Mouse (Mus musculus) forebrain, embryonic 11.5 days (tissue): ENCODE data around the gene Crip1. TPM values are rescaled to one million over a fixed set of nuclear protein-coding genes. Genes with fewer than 3 reads are reported as not detected.
A peak's percentile ranks its signal among the peaks of the same experiment; 100 is the strongest.

Experiments
- ATAC-seq: fragments of 200-750 bp; cut with Nextera tagmentation; replicated peaks from 2 replicates; pipeline ENCODE4 v1.8.0; 2017; ENCODE audit warnings: moderate TSS enrichment; ENCODE audit not compliant: low FRiP score
- DNase-seq: peaks from one replicate; pipeline ENCODE4 v3.0.0-alpha.2; 2017; ENCODE audit warnings: low spot score
- H3K27ac ChIP-seq: fragments of 300-500 bp; sonication (generic); 2 replicates; pipeline ENCODE4 v1.5.1; 2014; ENCODE audit warnings: low read depth, low read length
- H3K27me3 ChIP-seq: fragments of 300-500 bp; sonication (generic); 2 replicates; pipeline ENCODE4 v1.6.1; 2014; ENCODE audit warnings: mild to moderate bottlenecking, low read length, mixed read lengths; ENCODE audit not compliant: control insufficient read depth, insufficient read depth
- H3K36me3 ChIP-seq: fragments of 300-500 bp; sonication (generic); 2 replicates; pipeline ENCODE4 v1.6.1; 2014; ENCODE audit warnings: mild to moderate bottlenecking, low read length, moderate library complexity, mixed read lengths; ENCODE audit not compliant: control insufficient read depth, insufficient read depth
- H3K4me1 ChIP-seq: fragments of 300-500 bp; sonication (generic); replicated peaks from 2 replicates; pipeline ENCODE4 v1.6.1; 2014; ENCODE audit warnings: low read length, mixed read lengths; ENCODE audit not compliant: control insufficient read depth, insufficient read depth
- H3K4me2 ChIP-seq: fragments of 300-500 bp; sonication (generic); 2 replicates; pipeline ENCODE4 v1.6.1; 2014; ENCODE audit warnings: low read depth, mild to moderate bottlenecking, low read length, moderate library complexity, mixed read lengths; ENCODE audit not compliant: severe bottlenecking
- H3K4me3 ChIP-seq: fragments of 300-500 bp; sonication (generic); 2 replicates; pipeline ENCODE4 v1.5.1; 2014; ENCODE audit warnings: low read depth, low read length
- H3K9ac ChIP-seq: fragments of 300-500 bp; sonication (generic); 2 replicates; pipeline ENCODE4 v1.6.1; 2014; ENCODE audit warnings: low read length
- H3K9me3 ChIP-seq: fragments of 300-500 bp; sonication (generic); 2 replicates; pipeline ENCODE4 v1.6.1; 2016; ENCODE audit warnings: low read length, mixed read lengths; ENCODE audit not compliant: control insufficient read depth
- WGBS: fragments of 180-500 bp; shearing (Covaris S2); extraction: QIAGEN DNeasy Blood & Tissue Kit; methylation state at CpG from one replicate; pipeline ENCODE4 v1.1.7; 2014; 5-methylcytosine and 5-hydroxymethylcytosine counted together
- polyA plus RNA-seq: library from polyadenylated mRNA; unstranded; fragments of >200 nt; fragmentation: Nextera tagmentation; extraction: Ambion mirVana; gene quantifications from 2 replicates; pipeline ENCODE4 v1.2.1, GENCODE M21; 2014

Gene Crip1
- polyA plus RNA-seq, 1 experiment from 2014 or later = 61.3 TPM

DNA sequence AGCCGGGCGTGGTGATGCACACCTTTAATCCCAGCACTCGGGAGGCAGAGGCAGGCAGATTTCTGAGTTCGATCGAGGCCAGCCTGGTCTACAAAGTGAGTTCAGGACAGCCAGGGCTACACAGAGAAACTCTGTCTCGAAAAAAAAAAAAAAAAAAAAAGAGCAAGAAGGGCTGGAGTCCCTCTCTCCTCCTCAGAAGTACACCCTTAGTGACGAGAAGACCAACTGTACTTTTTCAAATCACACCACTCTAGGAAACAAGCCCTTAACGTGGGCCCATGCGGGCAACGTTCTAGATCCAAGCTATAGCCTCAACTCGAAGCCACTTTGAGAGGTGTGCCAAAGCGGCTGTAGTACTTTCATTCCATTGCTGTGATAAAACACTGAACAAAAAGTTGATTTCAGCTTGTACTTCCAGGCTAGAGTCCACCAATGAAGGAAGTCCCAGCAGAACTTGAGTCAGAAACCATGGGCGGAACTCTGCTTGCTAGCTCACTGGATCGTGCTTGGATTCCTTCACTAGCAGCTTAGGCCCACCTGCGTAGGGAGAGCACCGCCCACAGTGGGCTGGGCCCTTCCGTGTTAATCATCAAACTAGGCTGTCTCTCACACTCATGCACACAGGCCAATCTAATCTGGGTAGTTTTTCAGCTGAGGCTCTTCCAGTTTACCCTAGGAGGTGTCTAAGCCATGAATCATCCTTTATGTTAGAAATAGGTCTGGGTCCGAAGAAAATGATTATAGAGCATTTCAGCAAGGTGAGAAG lies 31.0 kb downstream of the Crip1 start:
- Histone ChIP-seq H3K4me2 (no peak overlapping the region), H3K4me3 (no peak overlapping the region), H3K9ac (no peak overlapping the region), H3K36me3 (no peaks in the 10 kb centered on the region), H3K9me3 (no peaks in the 10 kb centered on the region), H3K27ac (no peak overlapping the region), H3K4me1 (no peaks in the 10 kb centered on the region), H3K27me3 (no peaks in the 10 kb centered on the region)
- DNase-seq (no peak), ATAC-seq (no peak)
- 88% methylated on average over 18 of the region's 18 CpGs for WGBS

DNA sequence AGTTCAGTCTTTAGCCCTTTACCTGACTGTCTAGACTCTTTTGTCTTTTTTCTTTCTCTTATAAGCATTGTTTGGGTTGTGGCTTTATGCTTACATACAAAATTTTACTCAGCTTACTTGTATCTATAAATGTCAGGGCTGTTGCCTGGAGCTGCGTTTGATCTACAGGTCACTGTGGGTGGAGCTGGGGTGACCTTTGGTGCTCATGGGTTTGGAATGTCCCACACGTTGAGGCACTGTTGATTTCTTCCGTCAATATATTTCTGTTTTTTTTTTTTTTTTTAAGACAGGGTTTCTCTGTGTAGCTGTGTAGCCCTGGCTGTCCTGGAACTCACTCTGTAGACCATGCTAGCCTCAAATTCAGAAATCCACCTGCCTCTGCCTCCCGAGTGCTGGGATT lies 34.9 kb downstream of the Crip1 start:
- 79% methylated on average over 4 of the region's 4 CpGs for WGBS
- H3K27ac ChIP-seq = no peak overlapping the region
- no peak overlapping the region for H3K4me2 ChIP-seq
- peaks cover 4% of the 10 kb centered on the region; the same call in 1 of the 2 replicates for H3K27me3 ChIP-seq
- no peaks in the 10 kb centered on the region for H3K36me3 ChIP-seq
- no peak for ATAC-seq
- no peaks in the 10 kb centered on the region for H3K9me3 ChIP-seq
- no peak for DNase-seq
- H3K4me1 ChIP-seq = 0 out of 2 replicates have a peak, but pooled peaks cover 2% of the 10 kb centered on the region
- H3K9ac ChIP-seq = no peak overlapping the region
- no peak overlapping the region for H3K4me3 ChIP-seq

DNA sequence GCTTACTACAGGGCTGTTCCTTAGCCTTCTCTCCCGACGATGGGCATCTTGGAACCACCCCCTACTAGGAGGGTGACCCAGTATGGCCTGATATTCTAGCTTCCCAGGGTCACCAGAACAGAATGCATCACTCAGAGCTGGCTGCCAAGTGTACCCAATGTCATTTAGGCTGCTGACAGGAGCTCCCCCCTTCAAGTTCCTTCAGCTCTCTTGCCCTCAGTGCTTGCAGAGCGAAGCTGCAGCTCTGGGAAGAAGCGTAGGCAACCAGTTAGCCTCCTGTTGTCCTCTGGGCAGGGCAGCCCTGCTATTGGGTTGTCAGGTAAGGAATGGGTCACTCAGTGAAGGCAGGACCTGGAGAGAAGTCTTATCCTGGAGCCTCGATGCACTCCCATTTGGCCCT lies 38.8 kb downstream of the Crip1 start:
- DNase-seq (no peak), ATAC-seq (no peak)
- WGBS = 57% methylated on average over 5 of the region's 5 CpGs
- peaks cover 13% of the 10 kb centered on the region; the same call in 1 of the 2 replicates for H3K4me1 ChIP-seq
- no peak overlapping the region for H3K27ac ChIP-seq
- H3K9ac ChIP-seq = no peak overlapping the region
- no peaks in the 10 kb centered on the region; the same call in 1 of the 2 replicates for H3K36me3 ChIP-seq
- peaks cover 6% of the 10 kb centered on the region; the same call in 1 of the 2 replicates for H3K27me3 ChIP-seq
- H3K4me3 ChIP-seq = no peak overlapping the region
- no peak overlapping the region for H3K4me2 ChIP-seq
- H3K9me3 ChIP-seq = no peaks in the 10 kb centered on the region

DNA sequence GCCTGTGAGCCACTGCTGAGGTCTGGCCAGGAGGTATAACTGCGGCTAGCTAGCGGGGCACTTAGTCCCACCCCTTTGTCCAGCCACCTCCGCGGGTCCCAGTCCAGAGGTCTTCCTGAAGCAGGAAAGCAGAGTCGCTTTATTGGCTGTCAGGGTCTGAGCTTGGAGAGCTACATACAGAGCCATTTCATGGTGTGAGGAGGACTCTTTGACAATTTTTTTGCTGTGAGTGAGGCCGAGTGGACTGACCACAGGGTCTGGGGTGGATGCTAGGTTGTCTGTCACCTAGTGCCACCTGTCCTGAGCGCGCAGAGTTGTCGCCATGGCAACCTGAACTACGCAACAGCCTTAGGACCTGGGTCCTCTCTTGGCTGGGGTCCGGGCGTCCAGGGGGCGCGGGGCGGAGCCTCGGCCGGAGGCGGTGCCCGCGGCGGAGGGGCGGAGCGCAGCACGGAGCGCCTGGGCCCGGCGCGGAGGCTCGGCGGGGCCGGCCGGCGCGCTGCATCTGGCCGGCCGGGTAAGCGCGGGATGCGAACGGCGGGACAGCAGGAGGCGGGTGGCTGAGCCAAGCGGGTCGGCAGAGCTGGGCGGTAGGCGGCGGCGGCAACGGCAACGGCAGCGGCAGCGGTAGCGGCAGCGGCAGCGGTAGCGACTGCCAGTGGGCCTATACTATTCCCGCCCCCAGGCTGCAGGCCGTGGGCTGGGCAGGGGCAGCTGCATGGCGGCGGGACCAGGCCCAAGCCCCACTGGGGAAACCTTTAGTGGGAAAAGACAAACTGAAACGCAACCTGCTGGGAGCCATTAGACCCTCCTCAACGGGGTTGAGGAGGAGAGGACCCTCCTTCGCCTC lies 39.6 kb downstream of the Crip1 start, which contains the start of gene Tmem121:
Gene Tmem121, plus strand, starts transcription at position 489 of the 850 bp plus-strand sequence.
- ATAC-seq (peak; percentile 80), DNase-seq (peak; percentile 73)
- WGBS = 1% methylated on average over 51 of the region's 63 CpGs
- Histone ChIP-seq H3K27ac (no peak within 1 kb of the TSS), H3K36me3 (no peaks in the 10 kb centered on the region; the same call in 1 of the 2 replicates), H3K4me1 (peaks cover 13% of the 10 kb centered on the region; the same call in 1 of the 2 replicates), H3K4me2 (peak within 1 kb of the TSS; percentile 95), H3K9ac (peak within 1 kb of the TSS; percentile 81), H3K9me3 (no peaks in the 10 kb centered on the region), H3K27me3 (peaks cover 6% of the 10 kb centered on the region; the same call in 1 of the 2 replicates), H3K4me3 (peak within 1 kb of the TSS; percentile 68)

DNA sequence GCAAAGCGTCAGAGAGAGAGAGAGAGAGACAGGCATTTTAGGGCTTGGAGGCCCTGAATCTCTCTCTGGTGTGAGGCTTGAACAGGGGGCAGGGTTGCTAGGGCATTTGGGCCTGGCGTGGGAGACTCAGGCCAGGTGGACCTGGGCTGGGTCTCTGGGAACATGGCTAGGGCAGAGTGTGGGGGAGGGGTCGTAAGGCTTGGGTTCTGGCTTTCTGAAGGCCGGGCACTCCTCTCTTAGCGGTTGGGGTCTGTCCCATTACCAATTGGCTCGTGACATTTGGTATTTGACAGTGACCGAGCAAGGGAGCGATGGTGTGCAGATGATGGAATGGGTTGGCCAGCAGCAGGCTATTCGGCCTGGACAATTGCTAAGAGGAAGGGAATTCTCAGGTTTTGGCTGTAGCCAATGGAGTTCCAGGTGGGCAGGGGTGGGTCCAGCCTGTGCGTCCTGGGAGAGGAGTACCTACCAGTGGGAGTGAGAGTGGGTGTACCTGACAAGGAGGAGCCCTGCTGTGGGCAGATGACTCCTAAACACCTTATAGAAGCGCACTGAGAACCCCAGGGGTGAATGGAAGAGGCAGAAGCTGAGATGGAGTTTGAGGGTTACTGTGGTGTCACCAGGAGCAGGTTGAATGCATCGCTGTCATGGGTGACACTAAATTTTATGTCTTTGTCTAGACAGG lies 40.4 kb downstream of the Crip1 start:
- no peaks in the 10 kb centered on the region for H3K9me3 ChIP-seq
- DNase-seq (no peak), ATAC-seq (no peak)
- peaks cover 6% of the 10 kb centered on the region; the same call in 1 of the 2 replicates for H3K27me3 ChIP-seq
- 31% methylated on average over 12 of the region's 12 CpGs for WGBS
- no peaks in the 10 kb centered on the region; the same call in 1 of the 2 replicates for H3K36me3 ChIP-seq
- peak overlapping the region; percentile 95 for H3K4me2 ChIP-seq
- peak overlapping the region; percentile 68 for H3K4me3 ChIP-seq
- H3K9ac ChIP-seq = peak overlapping the region; percentile 81
- H3K4me1 ChIP-seq = peaks cover 13% of the 10 kb centered on the region; the same call in 1 of the 2 replicates
- H3K27ac ChIP-seq = no peak overlapping the region

DNA sequence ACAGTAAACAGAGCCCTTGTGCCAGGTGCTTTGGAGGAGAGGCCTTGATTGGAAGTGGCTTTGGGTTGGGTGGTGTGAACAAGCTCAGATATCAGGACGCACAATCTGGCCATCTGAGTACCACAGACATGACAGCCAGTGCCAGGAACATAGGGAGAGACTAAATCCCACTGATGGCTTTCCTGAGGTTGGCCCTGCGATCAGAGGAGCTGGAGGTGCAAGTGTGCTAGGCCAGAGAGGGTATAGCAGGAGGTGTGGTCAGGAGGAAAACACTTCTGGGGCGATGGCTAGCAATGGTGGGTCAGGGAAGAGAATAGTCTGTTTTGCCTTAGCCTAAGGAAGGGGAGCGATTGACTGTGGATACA lies 40.9 kb downstream of the Crip1 start:
- 63% methylated on average over 4 of the region's 4 CpGs for WGBS
- Histone ChIP-seq H3K4me2 (peak overlapping the region; percentile 95), H3K4me3 (peak overlapping the region; percentile 68), H3K9ac (peak overlapping the region; percentile 81), H3K27me3 (peaks cover 6% of the 10 kb centered on the region; the same call in 1 of the 2 replicates), H3K27ac (no peak overlapping the region), H3K4me1 (peaks cover 13% of the 10 kb centered on the region; the same call in 1 of the 2 replicates), H3K9me3 (no peaks in the 10 kb centered on the region), H3K36me3 (no peaks in the 10 kb centered on the region; the same call in 1 of the 2 replicates)
- ATAC-seq (no peak), DNase-seq (no peak)

DNA sequence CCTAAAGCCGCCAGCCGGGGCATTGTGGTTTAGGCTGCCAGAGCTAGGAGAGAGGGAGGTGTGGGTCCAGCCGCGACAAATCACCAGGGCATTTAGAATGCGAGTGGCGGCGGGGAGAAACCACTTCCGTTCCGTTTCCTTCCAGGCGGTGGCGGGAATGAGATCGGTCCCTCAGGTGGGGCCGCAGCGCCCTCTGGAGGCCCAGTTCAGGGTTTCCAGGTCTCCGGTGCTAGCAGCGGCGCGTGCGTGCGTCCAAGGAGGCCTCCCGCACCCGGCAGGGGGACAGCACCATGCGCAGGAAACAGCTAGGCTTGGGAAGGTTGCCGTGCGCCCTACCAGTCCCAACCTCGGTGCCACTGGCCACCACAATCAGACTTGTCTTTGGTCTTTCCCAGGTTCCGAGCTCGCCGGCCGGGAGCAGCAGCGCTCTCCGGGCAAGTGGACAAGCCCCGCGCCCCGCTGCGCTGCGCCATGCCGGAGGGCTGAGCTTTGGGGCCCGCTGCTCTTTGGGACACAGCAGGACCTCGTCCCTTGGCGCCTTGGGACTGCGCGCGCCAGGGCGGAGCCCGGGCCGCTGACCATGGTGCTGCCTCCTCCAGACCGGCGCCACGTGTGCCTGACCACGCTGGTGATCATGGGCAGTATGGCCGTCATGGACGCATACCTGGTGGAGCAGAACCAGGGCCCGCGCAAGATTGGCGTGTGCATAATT lies 41.6 kb downstream of the Crip1 start:
- Histone ChIP-seq H3K4me1 (peaks cover 13% of the 10 kb centered on the region; the same call in 1 of the 2 replicates), H3K4me3 (peak overlapping the region; percentile 39), H3K27ac (no peak overlapping the region), H3K27me3 (peaks cover 6% of the 10 kb centered on the region; the same call in 1 of the 2 replicates), H3K36me3 (no peaks in the 10 kb centered on the region; the same call in 1 of the 2 replicates), H3K9me3 (no peaks in the 10 kb centered on the region), H3K9ac (peak overlapping the region; percentile 53), H3K4me2 (peak overlapping the region; percentile 95)
- WGBS = 4% methylated on average over 53 of the region's 56 CpGs
- DNase-seq (peak; percentile 95), ATAC-seq (peak; percentile 45)
